Mouse (Mus musculus) neural tube, embryonic 14.5 days (tissue): ENCODE results near the gene Kat14. TPM values are rescaled to one million over a fixed set of nuclear protein-coding genes. Genes with fewer than 3 reads are reported as not detected.

Source experiments
- ATAC-seq: fragments of 200-750 bp; cut with Nextera tagmentation; 2 replicates; pipeline ENCODE4 v1.8.0; 2017; ENCODE audit warnings: low read depth, mild to moderate bottlenecking, moderate TSS enrichment, moderate library complexity
- H3K27ac ChIP-seq: fragments of 300-500 bp; sonication (generic); 2 replicates; pipeline ENCODE4 v1.5.1; 2014; ENCODE audit warnings: low read depth, mild to moderate bottlenecking, control low read depth, low read length, moderate library complexity, mixed read lengths
- H3K27me3 ChIP-seq: fragments of 300-500 bp; sonication (generic); 2 replicates; pipeline ENCODE4 v1.6.1; 2014; ENCODE audit warnings: low read length; ENCODE audit not compliant: control insufficient read depth, insufficient read depth
- H3K36me3 ChIP-seq: fragments of 300-500 bp; sonication (generic); 2 replicates; pipeline ENCODE4 v1.6.1; 2014; ENCODE audit warnings: low read length, mixed read lengths; ENCODE audit not compliant: control insufficient read depth, insufficient read depth
- H3K4me1 ChIP-seq: fragments of 300-500 bp; sonication (generic); 2 replicates; pipeline ENCODE4 v1.6.1; 2014; ENCODE audit warnings: low read length; ENCODE audit not compliant: control insufficient read depth, insufficient read depth
- H3K4me2 ChIP-seq: fragments of 300-500 bp; sonication (generic); 2 replicates; pipeline ENCODE4 v1.6.1; 2014; ENCODE audit warnings: mild to moderate bottlenecking, low read depth, low read length, control low read depth
- H3K4me3 ChIP-seq: fragments of 300-500 bp; sonication (generic); 2 replicates; pipeline ENCODE4 v1.5.1; 2014; ENCODE audit warnings: low read depth, low read length, control low read depth, mixed read lengths
- H3K9ac ChIP-seq: fragments of 300-500 bp; sonication (generic); replicated peaks from 2 replicates; pipeline ENCODE4 v1.6.1; 2014; ENCODE audit warnings: low read depth, mild to moderate bottlenecking, control low read depth, low read length, mixed read lengths
- H3K9me3 ChIP-seq: fragments of 300-500 bp; sonication (generic); 2 replicates; pipeline ENCODE4 v1.6.1; 2016; ENCODE audit warnings: low read length; ENCODE audit not compliant: control insufficient read depth
- WGBS: fragments of 180-500 bp; shearing (Covaris S2); extraction: QIAGEN DNeasy Blood & Tissue Kit; methylation state at CpG from one replicate; pipeline ENCODE4 v1.1.7; 2014; 5-methylcytosine and 5-hydroxymethylcytosine counted together
- polyA plus RNA-seq: library from polyadenylated mRNA; unstranded; fragments of >200 nt; fragmentation: Nextera tagmentation; extraction: Ambion mirVana; gene quantifications from 2 replicates; pipeline ENCODE4 v1.2.1, GENCODE M21; 2014

The Kat14 gene
- polyA plus RNA-seq, 1 experiment from 2014 or later = 21.5 TPM

GRCm38 (mm10) chr2:144400659-144401058 is 31.9 kb downstream of the Kat14 start:
- Histone ChIP-seq H3K4me1 (no peaks in the 10 kb centered on the region), H3K27ac (no peak overlapping the region), H3K4me3 (no peak overlapping the region), H3K4me2 (no peak overlapping the region), H3K9me3 (no peaks in the 10 kb centered on the region), H3K36me3 (peaks cover 31% of the 10 kb centered on the region), H3K27me3 (no peaks in the 10 kb centered on the region), H3K9ac (no peak overlapping the region)
- ATAC-seq = no peak
- 96% methylated on average over 6 of the region's 6 CpGs for WGBS

- no peak overlapping the region for H3K4me3 ChIP-seq
- peaks cover 30% of the 10 kb centered on the region for H3K36me3 ChIP-seq
- no peak overlapping the region for H3K27ac ChIP-seq
- 97% methylated on average over 4 of the region's 4 CpGs for WGBS
- no peak for ATAC-seq
- no peaks in the 10 kb centered on the region for H3K27me3 ChIP-seq
- H3K9me3 ChIP-seq = no peaks in the 10 kb centered on the region
- no peak overlapping the region for H3K9ac ChIP-seq
- no peak overlapping the region for H3K4me2 ChIP-seq
- H3K4me1 ChIP-seq = no peaks in the 10 kb centered on the region
These were observed 40.3 kb downstream of the Kat14 start for GRCm38 (mm10) chr2:144409037-144409436.

GRCm38 (mm10) chr2:144410603-144411002 is 41.8 kb downstream of the Kat14 start:
- Histone ChIP-seq H3K4me3 (no peak overlapping the region), H3K27me3 (no peaks in the 10 kb centered on the region), H3K9ac (no peak overlapping the region), H3K4me1 (no peaks in the 10 kb centered on the region), H3K27ac (no peak overlapping the region), H3K9me3 (no peaks in the 10 kb centered on the region), H3K36me3 (peaks cover 23% of the 10 kb centered on the region), H3K4me2 (no peak overlapping the region)
- ATAC-seq = no peak
- WGBS = 67% methylated on average over 3 of the region's 3 CpGs

DNA sequence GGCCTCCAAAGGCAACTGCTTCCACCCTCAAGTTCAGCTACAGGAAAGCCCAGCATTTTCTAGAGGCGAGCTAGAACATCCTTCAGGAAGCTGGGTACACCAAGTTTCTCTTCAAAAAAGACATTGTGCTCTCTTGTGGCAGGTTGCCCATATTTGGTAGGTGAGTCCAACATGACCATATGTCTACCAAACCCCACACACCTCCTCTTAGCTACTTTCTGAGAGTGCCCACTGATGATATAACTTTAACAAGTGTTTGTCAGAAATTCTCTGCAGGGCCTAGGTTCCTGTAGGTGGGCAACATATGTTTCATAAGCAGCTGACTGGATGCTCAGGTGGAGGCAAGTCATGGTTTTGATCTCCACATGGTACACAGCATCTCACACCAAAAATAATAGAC is 45.9 kb downstream of the Kat14 start:
- H3K27ac ChIP-seq = no peak overlapping the region
- H3K4me3 ChIP-seq = no peak overlapping the region
- H3K27me3 ChIP-seq = no peaks in the 10 kb centered on the region
- no peak overlapping the region for H3K9ac ChIP-seq
- 100% methylated on average over 1 of the region's 1 CpGs for WGBS
- H3K36me3 ChIP-seq = peaks cover 4% of the 10 kb centered on the region; the same call in 1 of the 2 replicates
- no peak overlapping the region for H3K4me2 ChIP-seq
- H3K4me1 ChIP-seq = no peaks in the 10 kb centered on the region
- ATAC-seq = no peak
- no peaks in the 10 kb centered on the region for H3K9me3 ChIP-seq

DNA sequence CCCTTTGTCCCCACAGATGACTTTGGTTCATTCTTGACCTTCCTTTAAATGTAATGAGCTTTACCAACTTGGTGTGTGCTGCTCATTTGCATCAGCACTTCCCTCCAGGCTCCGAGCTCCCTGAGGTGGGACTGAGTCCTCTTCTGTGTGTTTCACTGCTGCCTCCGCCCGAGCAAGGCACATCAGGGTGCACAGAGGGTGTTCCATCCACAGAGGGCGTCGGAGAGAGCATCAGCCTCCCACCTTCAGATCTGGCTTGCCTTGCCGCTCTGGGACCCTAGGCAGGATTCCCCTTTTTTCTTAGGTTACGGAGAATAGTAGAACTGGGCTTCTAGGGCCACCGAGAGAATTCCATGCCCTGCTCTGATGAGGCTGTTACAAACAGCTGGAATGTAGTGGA is 48.1 kb downstream of the Kat14 start:
- Histone ChIP-seq H3K9ac (no peak overlapping the region), H3K4me3 (no peak overlapping the region), H3K27me3 (no peaks in the 10 kb centered on the region), H3K4me1 (no peaks in the 10 kb centered on the region), H3K36me3 (peaks cover 4% of the 10 kb centered on the region; the same call in 1 of the 2 replicates), H3K4me2 (no peak overlapping the region), H3K27ac (no peak overlapping the region), H3K9me3 (no peaks in the 10 kb centered on the region)
- ATAC-seq = no peak
- 52% methylated on average over 8 of the region's 8 CpGs for WGBS

DNA sequence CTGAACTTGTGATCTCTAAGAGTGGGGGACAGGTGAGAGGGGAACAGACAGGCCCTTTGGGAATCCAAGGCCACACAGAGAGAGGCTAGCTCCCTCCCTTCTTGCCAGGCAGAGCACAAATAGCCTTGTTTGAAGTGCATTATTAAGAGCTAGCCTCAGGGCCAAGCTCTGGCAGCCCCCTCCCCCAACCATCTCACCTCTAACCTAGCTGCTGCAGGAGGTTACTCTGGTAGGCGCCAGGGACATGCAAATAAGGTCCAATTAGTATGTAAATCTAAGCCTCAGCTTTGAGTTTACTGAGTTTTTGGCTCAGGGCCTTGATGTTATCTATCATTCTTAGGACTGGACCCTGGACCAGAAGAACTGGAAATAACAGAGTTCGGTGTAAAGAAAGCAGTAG is 49.3 kb downstream of the Kat14 start:
- no peak overlapping the region for H3K4me2 ChIP-seq
- no peaks in the 10 kb centered on the region for H3K27me3 ChIP-seq
- no peaks in the 10 kb centered on the region for H3K9me3 ChIP-seq
- no peaks in the 10 kb centered on the region for H3K4me1 ChIP-seq
- WGBS = 30% methylated on average over 2 of the region's 2 CpGs
- peaks cover 4% of the 10 kb centered on the region; the same call in 1 of the 2 replicates for H3K36me3 ChIP-seq
- no peak for ATAC-seq
- no peak overlapping the region for H3K4me3 ChIP-seq
- no peak overlapping the region for H3K27ac ChIP-seq
- H3K9ac ChIP-seq = no peak overlapping the region

DNA sequence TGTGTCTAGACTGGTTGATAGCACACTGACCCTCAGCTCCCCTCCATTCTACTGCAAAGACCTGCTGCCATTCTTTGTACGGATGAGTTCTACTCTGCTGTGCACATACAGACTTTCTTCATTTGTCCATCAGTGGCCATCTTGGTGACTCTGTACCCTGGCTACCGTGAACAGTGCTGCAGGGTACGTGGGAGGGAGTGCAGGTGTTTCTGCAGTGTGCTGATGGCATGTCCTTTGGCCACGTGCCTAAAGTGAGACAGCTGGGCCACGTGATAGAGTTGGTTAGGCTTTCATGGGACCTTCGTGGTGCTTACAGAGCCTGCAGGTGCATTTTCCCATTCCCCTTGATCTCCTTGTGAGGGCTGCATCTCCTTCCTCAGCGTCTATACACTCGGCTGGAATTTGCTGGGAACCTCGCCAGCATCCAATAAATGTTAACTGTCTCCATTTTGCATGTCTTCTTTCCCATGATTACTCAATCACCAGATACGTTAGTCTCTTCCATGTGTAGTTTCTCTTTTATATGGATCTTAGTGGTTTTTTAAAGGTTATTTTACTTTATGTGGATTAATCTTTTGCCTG is 53.4 kb downstream of the Kat14 start:
- H3K9ac ChIP-seq = no peak overlapping the region
- no peaks in the 10 kb centered on the region for H3K36me3 ChIP-seq
- H3K27ac ChIP-seq = no peak overlapping the region
- no peaks in the 10 kb centered on the region for H3K9me3 ChIP-seq
- no peak overlapping the region for H3K4me3 ChIP-seq
- H3K4me1 ChIP-seq = no peaks in the 10 kb centered on the region
- 74% methylated on average over 10 of the region's 10 CpGs for WGBS
- H3K27me3 ChIP-seq = no peaks in the 10 kb centered on the region
- H3K4me2 ChIP-seq = no peak overlapping the region
- ATAC-seq = no peak; the same call in 1 of the 2 replicates

DNA sequence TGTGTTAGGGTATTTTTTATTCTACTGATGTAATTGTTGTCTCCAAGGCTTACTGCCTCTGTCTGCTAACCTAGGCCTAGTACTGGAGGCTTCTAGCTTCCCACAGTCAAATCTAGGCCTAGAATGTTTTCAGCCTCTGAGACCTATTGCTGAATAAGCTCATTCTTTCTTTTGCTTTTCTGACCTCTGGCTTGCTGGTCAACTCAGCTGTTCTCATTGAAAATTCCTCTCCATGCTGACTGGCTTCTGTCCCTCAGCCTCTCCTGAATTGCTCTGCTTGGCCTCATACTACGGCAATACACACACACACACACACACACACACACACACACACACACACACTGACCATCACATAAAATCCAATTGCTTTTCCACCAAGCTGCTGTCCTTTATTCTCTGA is 57.0 kb downstream of the Kat14 start:
- 81% methylated on average over 1 of the region's 1 CpGs for WGBS
- Histone ChIP-seq H3K27ac (no peak overlapping the region), H3K4me1 (no peaks in the 10 kb centered on the region), H3K36me3 (no peaks in the 10 kb centered on the region), H3K9ac (no peak overlapping the region), H3K4me2 (no peak overlapping the region), H3K9me3 (no peaks in the 10 kb centered on the region), H3K4me3 (no peak overlapping the region), H3K27me3 (no peaks in the 10 kb centered on the region)
- no peak for ATAC-seq

DNA sequence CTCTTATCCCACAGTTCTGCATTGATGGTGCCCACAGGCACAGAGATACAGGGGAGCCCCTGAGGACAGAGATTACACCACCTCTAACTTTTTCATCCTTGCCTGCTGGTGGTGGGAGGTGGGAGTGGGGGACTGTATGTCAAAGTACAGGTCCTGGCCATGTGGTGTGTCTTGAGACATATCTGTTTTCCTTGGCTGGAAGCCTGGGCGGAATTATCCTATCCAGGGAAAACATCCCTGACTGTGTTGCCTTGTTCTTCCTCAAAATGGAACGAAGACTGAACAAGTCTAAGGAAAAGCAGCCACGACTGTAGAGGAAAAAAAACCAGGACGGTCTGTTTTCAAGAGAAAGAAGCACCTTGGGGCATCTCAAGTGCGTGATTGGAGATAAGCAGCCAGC is 59.1 kb downstream of the Kat14 start:
- Histone ChIP-seq H3K27ac (no peak overlapping the region), H3K9me3 (no peaks in the 10 kb centered on the region), H3K4me2 (no peak overlapping the region), H3K27me3 (no peaks in the 10 kb centered on the region), H3K9ac (no peak overlapping the region), H3K4me3 (no peak overlapping the region), H3K36me3 (no peaks in the 10 kb centered on the region), H3K4me1 (no peaks in the 10 kb centered on the region)
- 83% methylated on average over 5 of the region's 5 CpGs for WGBS
- ATAC-seq = no peak
